Mouse (Mus musculus): ENCODE measurements around the gene Olfr1414. TPM values are rescaled to one million over a fixed set of nuclear protein-coding genes. Genes with fewer than 3 reads are reported as not detected.

Olfr1414 gene
- polyA plus RNA-seq (2014; fragmentation: Illumina TruSeq; extraction: RNeasy Lipid Tissue Mini Kit (QIAGEN cat#74804); ENCODE audit: low replicate concordance) = not detected

GRCm38 (mm10) chr1:92518561-92518960, at the start of gene Olfr1414:
Olfr1414 (minus strand) TSS chr1:92518661.

GRCm38 (mm10) chr1:92496001-92496400, 22.5 kb downstream of the Olfr1414 start, which contains the start of gene Olfr1415:
Olfr1415 (minus strand) TSS chr1:92496101.

GRCm38 (mm10) chr1:92485013-92485412, 33.4 kb downstream of the Olfr1414 start, which contains the start of gene Olfr1416:
Olfr1416 (minus strand) TSS chr1:92485113.

DNA sequence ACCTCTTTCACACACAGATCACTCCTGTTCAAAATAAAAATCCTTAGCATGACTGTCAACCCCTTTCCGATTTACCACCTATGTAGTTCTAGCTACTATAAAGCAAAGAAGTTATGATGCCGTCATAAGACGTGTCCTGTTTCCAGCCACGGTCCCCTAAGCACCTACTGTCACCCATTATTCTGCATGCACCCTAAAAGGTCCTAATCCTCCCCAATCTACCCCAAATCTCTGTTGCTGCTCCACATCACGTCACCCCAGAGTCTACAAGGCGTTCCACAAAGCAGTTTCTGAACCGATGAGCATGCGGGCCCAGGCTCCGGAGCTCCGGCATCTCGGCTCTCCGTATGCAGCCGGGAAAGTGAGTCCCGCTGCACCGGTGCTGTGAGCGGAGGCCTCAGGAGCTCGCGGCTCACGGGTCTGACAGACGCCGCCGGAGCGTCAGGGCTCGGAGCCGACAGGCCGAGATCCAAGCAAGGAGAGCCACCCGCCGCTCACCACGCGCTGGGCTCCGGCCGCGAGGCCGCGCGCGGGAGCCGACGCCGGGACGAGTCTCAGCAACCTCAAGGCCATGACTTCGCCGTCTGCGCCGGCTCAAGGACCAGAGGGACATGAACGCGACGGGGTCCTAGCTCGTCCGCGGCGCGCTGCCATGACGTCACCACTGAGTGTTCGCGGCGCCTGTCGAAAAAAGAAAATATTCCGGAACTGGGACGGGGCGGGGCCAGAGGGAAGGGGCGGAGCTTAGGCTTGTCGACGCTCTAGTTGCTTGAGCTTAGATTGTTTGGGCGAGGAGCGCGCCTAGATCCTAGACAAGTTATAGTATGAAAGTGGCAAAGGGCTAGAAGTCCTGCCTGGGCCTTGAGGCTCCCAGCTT, 45.1 kb downstream of the Olfr1414 start, which contains the start of gene Ndufa10:
Gene Ndufa10, minus strand, starts transcription at position 696 of the 877 bp plus-strand sequence.

Other genes starting within 250 kb of the Olfr1414 start
- 149 TPM for gene Ndufa10, start 44.8 kb downstream of the Olfr1414 start, polyA plus RNA-seq (2014; fragmentation: Illumina TruSeq; extraction: RNeasy Lipid Tissue Mini Kit (QIAGEN cat#74804); ENCODE audit: low replicate concordance)
- gene Olfr1416, start 33.5 kb downstream of the Olfr1414 start, polyA plus RNA-seq (2014; fragmentation: Illumina TruSeq; extraction: RNeasy Lipid Tissue Mini Kit (QIAGEN cat#74804); ENCODE audit: low replicate concordance) = not detected
- gene Olfr1415, start 22.6 kb downstream of the Olfr1414 start, polyA plus RNA-seq (2014; fragmentation: Illumina TruSeq; extraction: RNeasy Lipid Tissue Mini Kit (QIAGEN cat#74804); ENCODE audit: low replicate concordance) = not detected
- gene Olfr1413, start 52.7 kb upstream of the Olfr1414 start, polyA plus RNA-seq (2014; fragmentation: Illumina TruSeq; extraction: RNeasy Lipid Tissue Mini Kit (QIAGEN cat#74804); ENCODE audit: low replicate concordance) = not detected
- gene Olfr1412, start 67.1 kb upstream of the Olfr1414 start, polyA plus RNA-seq (2014; fragmentation: Illumina TruSeq; extraction: RNeasy Lipid Tissue Mini Kit (QIAGEN cat#74804); ENCODE audit: low replicate concordance) = not detected
- gene Olfr1411, start 75.8 kb upstream of the Olfr1414 start, polyA plus RNA-seq (2014; fragmentation: Illumina TruSeq; extraction: RNeasy Lipid Tissue Mini Kit (QIAGEN cat#74804); ENCODE audit: low replicate concordance) = not detected
- not detected for gene Olfr1410, start 87.1 kb upstream of the Olfr1414 start, polyA plus RNA-seq (2014; fragmentation: Illumina TruSeq; extraction: RNeasy Lipid Tissue Mini Kit (QIAGEN cat#74804); ENCODE audit: low replicate concordance)
- not detected for gene Olfr12, start 99.1 kb upstream of the Olfr1414 start, polyA plus RNA-seq (2014; fragmentation: Illumina TruSeq; extraction: RNeasy Lipid Tissue Mini Kit (QIAGEN cat#74804); ENCODE audit: low replicate concordance)
- 35.3 TPM for gene Cops9, start 123.3 kb upstream of the Olfr1414 start, polyA plus RNA-seq (2014; fragmentation: Illumina TruSeq; extraction: RNeasy Lipid Tissue Mini Kit (QIAGEN cat#74804); ENCODE audit: low replicate concordance)
- not detected for gene Otos, start 130.2 kb upstream of the Olfr1414 start, polyA plus RNA-seq (2014; fragmentation: Illumina TruSeq; extraction: RNeasy Lipid Tissue Mini Kit (QIAGEN cat#74804); ENCODE audit: low replicate concordance)

Measured in small intestine, adult 10 weeks (tissue).